Mouse (Mus musculus): ENCODE data around the gene Ugcg.

- TF ChIP-seq CTCF (IDR thresholded peaks at IDR 0.05; ENCODE audit: low read depth) (no peak), EP300 (IDR thresholded peaks at IDR 0.05; ENCODE audit: low read depth) (no peak)
Measured at GRCm38 (mm10) chr4:59223055-59223615, 34.1 kb downstream of the Ugcg start.
